Mouse (Mus musculus) urinary bladder, postnatal 36 days (tissue): ENCODE measurements around the gene Dkk1.
A peak's percentile ranks its signal among the peaks of the same experiment; 100 is the strongest.
"Not testable (repeated sequence)": the region's sequence is repeated elsewhere in the genome, so short reads cannot be mapped to it uniquely, and the experiment has no call there.

Experiments used
- DNase-seq, 2 experiments: peaks; one replicate each; pipeline ENCODE4 v3.0.0; 2022; ENCODE audit warnings: low spot score in 2 of 2, mixed read lengths in 1 of 2

Gene Dkk1

GRCm38 (mm10) chr19:30549044-30549853, at the start of gene Dkk1:
Gene Dkk1 (minus strand): TSS chr19:30549665.
- DNase-seq: no peak

GRCm38 (mm10) chr19:30586366-30586765, 36.9 kb upstream of the Dkk1 start:
- DNase-seq: no peak

GRCm38 (mm10) chr19:30564516-30564915, 15.1 kb upstream of the Dkk1 start:
- DNase-seq: no peak

- DNase-seq: no peak
Observed at GRCm38 (mm10) chr19:30563876-30564275, 14.4 kb upstream of the Dkk1 start.

- no peak for DNase-seq
Observed at GRCm38 (mm10) chr19:30558024-30558423, 8.6 kb upstream of the Dkk1 start.

- peak; percentile 42 to 53 for DNase-seq
Observed at GRCm38 (mm10) chr19:30554467-30554881, 5.0 kb upstream of the Dkk1 start.

GRCm38 (mm10) chr19:30553740-30554139, 4.3 kb upstream of the Dkk1 start:
- no peak for DNase-seq

GRCm38 (mm10) chr19:30552260-30552659, 2.8 kb upstream of the Dkk1 start:
- no peak for DNase-seq

GRCm38 (mm10) chr19:30549854-30550647, 586 bp upstream of the Dkk1 start:
- no peak for DNase-seq

- DNase-seq: no peak
Observed at GRCm38 (mm10) chr19:30548411-30549043, 938 bp downstream of the Dkk1 start.

- DNase-seq: not testable (repeated sequence)
Observed at GRCm38 (mm10) chr19:30539365-30539941, 10.0 kb downstream of the Dkk1 start.

- no peak for DNase-seq
Observed at GRCm38 (mm10) chr19:30516771-30517170, 32.7 kb downstream of the Dkk1 start.

- DNase-seq: no peak
Observed at GRCm38 (mm10) chr19:30510481-30510880, 39.0 kb downstream of the Dkk1 start.

- no peak for DNase-seq
Observed at GRCm38 (mm10) chr19:30505497-30505896, 44.0 kb downstream of the Dkk1 start.
